Mouse (Mus musculus): ENCODE data around the gene 3110082J24Rik. TPM values are rescaled to one million over a fixed set of nuclear protein-coding genes. Genes with fewer than 3 reads are reported as not detected.

The 3110082J24Rik gene
- 2.4 and 3.7 TPM in 2 replicates for polyA plus RNA-seq (2016; fragmentation: Nextera tagmentation; extraction: Ambion mirVana)

DNA sequence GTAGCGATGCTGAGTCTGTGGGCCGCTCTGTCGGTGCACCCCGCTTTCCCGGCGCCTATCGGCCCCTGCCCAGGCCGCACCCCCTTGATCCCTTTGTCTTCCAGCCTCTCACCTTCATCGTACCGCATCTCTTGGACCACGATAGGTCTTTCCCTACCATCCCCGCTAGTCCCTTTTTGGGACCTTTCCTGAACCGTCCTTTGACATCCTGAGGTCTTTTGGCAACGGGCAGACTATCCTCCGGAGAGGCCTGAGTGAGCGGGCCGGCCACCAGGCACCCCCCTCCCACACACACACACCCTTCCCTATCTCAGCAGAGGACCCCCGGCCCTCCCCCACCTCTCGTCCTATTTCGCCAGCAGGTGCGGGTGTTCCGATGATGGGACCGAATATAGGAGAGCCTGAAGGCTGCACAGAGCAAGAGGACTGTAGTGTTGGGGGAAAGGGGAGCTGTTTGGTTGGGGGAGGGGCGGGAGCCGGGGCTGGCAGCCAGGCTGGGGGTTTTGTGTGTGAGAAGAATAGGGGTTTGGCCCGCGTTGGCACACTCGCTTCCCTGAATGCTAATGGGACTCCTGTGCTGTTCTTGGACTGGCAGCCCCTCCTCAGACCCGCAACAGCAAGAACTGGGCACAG is at the start of gene 3110082J24Rik:
TSS of gene 3110082J24Rik (minus strand) at position 419 of the 633 bp plus-strand sequence.
- Histone ChIP-seq H3K27ac (replicated peaks) (peak within 1 kb of the TSS; percentile 89), H3K36me3 (no peaks in the 10 kb centered on the region), H3K4me3 (peak within 1 kb of the TSS; percentile 71), H3K27me3 (ENCODE audit: low read depth, poor library complexity, severe bottlenecking) (peaks cover 64% of the 10 kb centered on the region), H3K9me3 (replicated peaks) (no peaks in the 10 kb centered on the region), H3K4me1 (peaks cover 63% of the 10 kb centered on the region)
- peak; percentile 59 for DNase-seq (ENCODE audit: low spot score)
- under 1% methylated on average over 29 of the region's 29 CpGs for WGBS

DNA sequence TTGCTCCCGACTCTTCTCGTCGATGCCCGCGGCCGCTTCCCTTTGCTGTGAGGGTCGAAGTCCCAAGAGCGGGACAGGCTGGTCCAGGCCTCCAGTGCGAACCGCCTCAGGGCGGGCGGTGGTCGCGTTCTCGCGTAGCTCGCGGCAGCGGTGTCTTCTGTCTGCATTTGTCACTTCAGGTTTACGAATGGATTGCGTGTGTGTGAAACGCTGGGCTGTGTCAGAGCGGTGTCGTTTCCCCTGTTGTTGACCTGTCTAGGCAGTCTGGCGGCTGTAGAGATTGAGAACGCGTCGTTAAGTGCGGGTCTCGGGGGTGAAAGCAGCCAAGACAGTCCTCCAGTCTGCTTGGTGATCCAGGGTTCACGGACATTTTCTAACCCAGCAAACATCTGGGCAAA is 49.5 kb upstream of the 3110082J24Rik start:
- Histone ChIP-seq H3K27ac (replicated peaks) (peak overlapping the region; percentile 99), H3K4me1 (peaks cover 20% of the 10 kb centered on the region), H3K27me3 (ENCODE audit: low read depth, poor library complexity, severe bottlenecking) (no peaks in the 10 kb centered on the region), H3K36me3 (no peaks in the 10 kb centered on the region), H3K4me3 (peak overlapping the region; percentile 81), H3K9me3 (replicated peaks) (no peaks in the 10 kb centered on the region)
- WGBS = under 1% methylated on average over 31 of the region's 31 CpGs
- no peak for DNase-seq (ENCODE audit: low spot score)

DNA sequence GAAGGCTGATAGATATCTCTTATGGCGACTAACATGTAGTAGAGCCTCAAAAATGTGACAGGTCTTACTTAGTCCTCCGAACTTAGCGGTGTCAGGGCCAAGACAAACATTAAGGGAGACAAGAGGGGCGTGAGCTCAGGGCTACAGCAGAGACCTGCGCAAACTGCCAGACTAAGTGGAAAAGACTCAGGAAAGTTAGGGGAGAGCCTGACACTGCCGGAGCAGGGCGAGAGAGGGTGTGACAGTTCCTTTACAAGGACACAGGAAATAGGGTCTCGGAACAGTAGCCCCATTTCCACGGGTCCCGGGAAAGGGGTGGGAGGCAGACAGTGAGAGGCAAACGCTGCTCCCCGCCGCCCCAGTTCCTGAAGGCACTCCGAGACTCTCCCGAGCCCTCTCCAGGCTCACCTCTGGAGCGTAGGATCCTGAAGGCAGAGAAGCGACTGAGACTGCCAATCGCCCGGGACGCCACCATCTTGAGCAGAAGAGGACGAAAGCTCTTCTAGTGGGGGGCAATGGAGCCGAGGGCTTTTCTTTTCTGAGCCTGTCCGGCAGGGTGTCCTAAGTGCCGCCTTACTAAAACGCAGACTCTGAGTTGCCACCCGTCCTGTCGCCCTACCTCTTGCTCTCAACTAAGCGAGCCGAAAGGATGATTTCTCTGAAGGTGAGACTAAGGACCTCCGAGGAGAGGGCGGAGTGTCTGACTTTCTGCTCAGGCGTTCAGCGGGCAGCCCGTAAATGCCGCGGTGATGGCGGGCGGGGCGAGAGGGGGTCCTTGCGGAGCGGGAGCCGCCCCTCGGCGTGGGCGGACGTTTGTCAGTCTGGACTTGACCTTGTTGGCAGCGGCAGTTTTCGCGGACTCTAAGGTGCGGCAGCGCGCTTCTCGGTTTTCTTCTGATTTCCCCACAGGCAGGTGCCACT is 48.8 kb upstream of the 3110082J24Rik start, which contains the start of the genes Hadha and Hadhb:
TSS of gene Hadha (minus strand) at position 689 of the 921 bp plus-strand sequence.
TSS of gene Hadhb (plus strand) at position 775 of the 921 bp plus-strand sequence.
- H3K4me3 ChIP-seq = peak within 1 kb of the TSS; percentile 81
- no peaks in the 10 kb centered on the region for H3K36me3 ChIP-seq
- no peaks in the 10 kb centered on the region for H3K9me3 ChIP-seq (replicated peaks)
- DNase-seq (ENCODE audit: low spot score) = peak; percentile 91
- H3K27me3 ChIP-seq (ENCODE audit: low read depth, poor library complexity, severe bottlenecking) = no peaks in the 10 kb centered on the region
- H3K4me1 ChIP-seq = peaks cover 20% of the 10 kb centered on the region
- under 1% methylated on average over 53 of the region's 53 CpGs for WGBS
- peak within 1 kb of the TSS; percentile 99 for H3K27ac ChIP-seq (replicated peaks)

GRCm38 (mm10) chr5:30154013-30154412 is 48.1 kb upstream of the 3110082J24Rik start:
- Histone ChIP-seq H3K4me1 (peaks cover 20% of the 10 kb centered on the region), H3K27me3 (ENCODE audit: low read depth, poor library complexity, severe bottlenecking) (no peaks in the 10 kb centered on the region), H3K9me3 (replicated peaks) (no peaks in the 10 kb centered on the region), H3K4me3 (peak overlapping the region; percentile 81), H3K27ac (replicated peaks) (peak overlapping the region; percentile 99), H3K36me3 (no peaks in the 10 kb centered on the region)
- DNase-seq (ENCODE audit: low spot score) = no peak
- 27% methylated on average over 4 of the region's 4 CpGs for WGBS

GRCm38 (mm10) chr5:30153222-30153621 is 47.3 kb upstream of the 3110082J24Rik start:
- no peaks in the 10 kb centered on the region for H3K9me3 ChIP-seq (replicated peaks)
- DNase-seq (ENCODE audit: low spot score) = no peak
- H3K27ac ChIP-seq (replicated peaks) = no peak overlapping the region
- no peak overlapping the region for H3K4me3 ChIP-seq
- no peaks in the 10 kb centered on the region for H3K27me3 ChIP-seq (ENCODE audit: low read depth, poor library complexity, severe bottlenecking)
- H3K4me1 ChIP-seq = peaks cover 20% of the 10 kb centered on the region
- no peaks in the 10 kb centered on the region for H3K36me3 ChIP-seq
- WGBS = 94% methylated on average over 2 of the region's 2 CpGs

- no peak for DNase-seq (ENCODE audit: low spot score)
- Histone ChIP-seq H3K27me3 (ENCODE audit: low read depth, poor library complexity, severe bottlenecking) (no peaks in the 10 kb centered on the region), H3K4me3 (no peak overlapping the region), H3K36me3 (no peaks in the 10 kb centered on the region), H3K27ac (replicated peaks) (no peak overlapping the region), H3K9me3 (replicated peaks) (no peaks in the 10 kb centered on the region), H3K4me1 (peaks cover 20% of the 10 kb centered on the region)
- 94% methylated on average over 1 of the region's 1 CpGs for WGBS
Measured at GRCm38 (mm10) chr5:30152413-30152812, 46.5 kb upstream of the 3110082J24Rik start.

DNA sequence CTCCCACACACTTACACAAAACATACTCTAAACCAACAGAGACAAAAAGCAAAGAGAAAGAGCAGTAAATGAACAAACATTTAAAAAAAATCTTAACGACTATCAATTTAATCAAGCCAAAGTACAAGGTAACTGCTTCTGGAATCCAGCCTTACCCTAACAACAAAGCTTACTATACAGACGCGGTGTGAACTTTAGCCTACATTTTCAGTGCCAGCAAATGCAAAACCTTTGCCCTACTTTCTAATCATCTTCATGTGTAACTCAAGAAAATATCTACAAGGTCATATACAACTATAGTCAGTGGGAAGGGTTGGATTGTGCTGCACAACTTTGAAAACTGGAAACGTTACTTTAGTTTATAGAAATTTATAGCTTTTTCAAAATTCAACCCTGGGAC is 46.1 kb upstream of the 3110082J24Rik start:
- no peaks in the 10 kb centered on the region for H3K9me3 ChIP-seq (replicated peaks)
- H3K4me1 ChIP-seq = peaks cover 20% of the 10 kb centered on the region
- no peak for DNase-seq (ENCODE audit: low spot score)
- H3K27ac ChIP-seq (replicated peaks) = no peak overlapping the region
- 90% methylated on average over 4 of the region's 4 CpGs for WGBS
- H3K4me3 ChIP-seq = no peak overlapping the region
- H3K27me3 ChIP-seq (ENCODE audit: low read depth, poor library complexity, severe bottlenecking) = no peaks in the 10 kb centered on the region
- peaks cover 2% of the 10 kb centered on the region for H3K36me3 ChIP-seq

DNA sequence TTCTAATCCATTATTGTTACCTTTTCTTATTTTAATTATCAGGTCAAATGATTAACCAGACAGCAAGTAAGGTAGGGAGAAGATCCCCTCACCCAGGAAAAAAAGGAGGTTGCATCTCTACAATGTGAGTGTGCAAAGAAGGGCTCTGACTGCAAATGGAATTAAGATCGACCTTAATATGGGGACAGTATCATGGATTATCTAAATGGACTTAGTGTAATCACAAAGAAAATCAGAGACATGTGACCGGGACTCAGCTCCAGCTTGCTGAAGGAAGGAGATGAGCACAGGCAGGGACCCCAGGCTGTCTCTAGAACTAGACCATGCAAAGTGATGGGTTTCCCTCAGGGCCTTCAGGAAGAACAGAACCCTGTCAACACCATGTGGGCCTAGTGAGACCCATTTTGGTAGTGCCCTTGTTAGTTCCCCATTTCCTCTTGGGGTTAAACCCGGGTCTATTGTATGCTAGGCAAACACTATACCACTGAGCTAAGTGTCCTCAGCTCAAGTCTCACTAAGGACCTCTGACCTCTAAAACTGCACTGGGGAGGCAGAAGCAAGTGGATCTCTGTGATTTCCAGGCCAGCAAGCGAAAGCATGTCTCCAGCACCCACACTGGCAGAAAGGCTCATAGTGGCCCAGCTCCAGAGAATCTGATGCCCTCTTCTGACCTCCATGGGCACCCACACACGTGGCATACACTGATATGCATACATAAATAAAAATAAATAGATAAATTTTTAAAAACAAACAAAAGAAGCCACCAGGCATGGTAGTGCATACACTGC is 42.4 kb upstream of the 3110082J24Rik start:
- no peak for DNase-seq (ENCODE audit: low spot score)
- Histone ChIP-seq H3K4me3 (no peak overlapping the region), H3K27ac (replicated peaks) (no peak overlapping the region), H3K27me3 (ENCODE audit: low read depth, poor library complexity, severe bottlenecking) (no peaks in the 10 kb centered on the region), H3K4me1 (no peaks in the 10 kb centered on the region), H3K9me3 (replicated peaks) (no peaks in the 10 kb centered on the region), H3K36me3 (peaks cover 31% of the 10 kb centered on the region)
- WGBS = 89% methylated on average over 5 of the region's 5 CpGs

DNA sequence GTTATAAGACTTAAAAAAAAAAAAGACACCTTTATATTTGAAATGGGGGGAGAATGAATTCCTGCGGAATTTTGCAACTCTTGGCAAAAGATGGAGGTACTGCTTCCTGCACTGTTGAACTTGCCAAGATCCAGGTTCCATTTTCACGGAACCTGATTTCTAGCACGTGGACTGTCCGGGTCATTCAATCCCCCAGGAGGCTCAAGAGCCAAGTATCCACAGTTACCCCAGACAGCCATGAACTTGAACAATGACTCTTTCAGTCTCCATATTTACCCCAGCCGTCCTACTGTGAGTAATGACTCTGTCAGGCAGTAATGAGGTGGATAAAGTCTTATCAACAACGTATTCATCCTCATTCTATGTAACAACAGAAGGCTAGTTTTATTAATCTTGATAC is 40.6 kb upstream of the 3110082J24Rik start:
- H3K27ac ChIP-seq (replicated peaks) = no peak overlapping the region
- H3K27me3 ChIP-seq (ENCODE audit: low read depth, poor library complexity, severe bottlenecking) = no peaks in the 10 kb centered on the region
- H3K4me3 ChIP-seq = no peak overlapping the region
- H3K36me3 ChIP-seq = peaks cover 49% of the 10 kb centered on the region
- no peaks in the 10 kb centered on the region for H3K4me1 ChIP-seq
- no peak for DNase-seq (ENCODE audit: low spot score)
- H3K9me3 ChIP-seq (replicated peaks) = no peaks in the 10 kb centered on the region
- WGBS = 95% methylated on average over 6 of the region's 6 CpGs

GRCm38 (mm10) chr5:30138193-30138592 is 32.3 kb upstream of the 3110082J24Rik start:
- 90% methylated on average over 4 of the region's 4 CpGs for whole genome bisulfite sequencing

GRCm38 (mm10) chr5:30137271-30137670 is 31.4 kb upstream of the 3110082J24Rik start:
- H3K36me3 ChIP-seq = peaks cover 92% of the 10 kb centered on the region
- H3K4me3 ChIP-seq = no peak overlapping the region
- 93% methylated on average over 9 of the region's 9 CpGs for WGBS
- no peaks in the 10 kb centered on the region for H3K4me1 ChIP-seq
- no peak overlapping the region for H3K27ac ChIP-seq (replicated peaks)
- no peaks in the 10 kb centered on the region for H3K27me3 ChIP-seq (ENCODE audit: low read depth, poor library complexity, severe bottlenecking)
- H3K9me3 ChIP-seq (replicated peaks) = no peaks in the 10 kb centered on the region
- no peak for DNase-seq (ENCODE audit: low spot score)

More at GRCm38 (mm10) chr5:30138193-30138592, 32.3 kb upstream of the 3110082J24Rik start:
- Histone ChIP-seq H3K4me1 (no peaks in the 10 kb centered on the region), H3K4me3 (no peak overlapping the region), H3K27ac (replicated peaks) (no peak overlapping the region), H3K27me3 (ENCODE audit: low read depth, poor library complexity, severe bottlenecking) (no peaks in the 10 kb centered on the region), H3K36me3 (peaks cover 92% of the 10 kb centered on the region), H3K9me3 (replicated peaks) (no peaks in the 10 kb centered on the region)
- DNase-seq (ENCODE audit: low spot score) = no peak

GRCm38 (mm10) chr5:30135711-30136231 is 29.9 kb upstream of the 3110082J24Rik start:
- no peak overlapping the region for H3K27ac ChIP-seq (replicated peaks)
- DNase-seq (ENCODE audit: low spot score) = no peak
- no peaks in the 10 kb centered on the region for H3K9me3 ChIP-seq (replicated peaks)
- peaks cover 89% of the 10 kb centered on the region for H3K36me3 ChIP-seq
- no peaks in the 10 kb centered on the region for H3K4me1 ChIP-seq
- 92% methylated on average over 11 of the region's 11 CpGs for WGBS
- H3K4me3 ChIP-seq = no peak overlapping the region
- H3K27me3 ChIP-seq (ENCODE audit: low read depth, poor library complexity, severe bottlenecking) = no peaks in the 10 kb centered on the region
